Mouse (Mus musculus) brain, embryonic 14.5 days (tissue): ENCODE data around the gene Ldb1.

Source experiments
- CTCF ChIP-seq: fragments of 200-500 bp; IDR thresholded peaks from 2 replicates; pipeline ENCODE4 v1.5.1; 2012; ENCODE audit warnings: inconsistent platforms, mild to moderate bottlenecking, moderate library complexity, borderline replicate concordance; ENCODE audit not compliant: insufficient read depth, insufficient read length; ENCODE audit errors: extremely low read depth
- POLR2A ChIP-seq: fragments of 200-500 bp; IDR thresholded peaks from 2 replicates; pipeline ENCODE4 v1.6.1; 2012; ENCODE audit warnings: mild to moderate bottlenecking, inconsistent platforms, borderline replicate concordance; ENCODE audit not compliant: poor library complexity, insufficient read depth, insufficient read length, severe bottlenecking; ENCODE audit errors: extremely low read depth

- TF ChIP-seq CTCF (no peak), POLR2A (no peak)
These were observed 33.5 kb upstream of the Ldb1 start for GRCm38 (mm10) chr19:46078535-46078934.
